Mouse (Mus musculus) G1E (cell line): Measurements from ENCODE around the gene Mtrf1.
A peak's percentile ranks its signal among the peaks of the same experiment; 100 is the strongest.

Experiments used
- CTCF ChIP-seq: IDR thresholded peaks from 2 replicates; pipeline ENCODE4 v1.5.1; 2012; ENCODE audit warnings: low read depth, low read length, inconsistent platforms, mixed read lengths
- GATA1 ChIP-seq: IDR thresholded peaks from 2 replicates; pipeline ENCODE4 v1.6.1; 2012; ENCODE audit warnings: borderline replicate concordance, low read length, inconsistent platforms, mixed read lengths
- GATA2 ChIP-seq: IDR thresholded peaks from 2 replicates; pipeline ENCODE4 v1.6.1; 2012; ENCODE audit warnings: low read depth, low read length, inconsistent platforms, borderline replicate concordance
- POLR2AphosphoS5 ChIP-seq: IDR thresholded peaks from 2 replicates; pipeline ENCODE4 v1.6.1; 2012; ENCODE audit warnings: low read depth, low read length, inconsistent platforms; ENCODE audit not compliant: insufficient replicate concordance
- TAL1 ChIP-seq: conservative IDR thresholded peaks from 2 replicates; pipeline ENCODE4 v1.6.1; 2012; ENCODE audit warnings: low read depth, low read length, inconsistent platforms, mixed read lengths

- TF ChIP-seq CTCF (no peak), TAL1 (peak; percentile 59; the same call in 1 of the 2 replicates), POLR2AphosphoS5 (no peak), GATA1 (no peak), GATA2 (no peak)
Measured at GRCm38 (mm10) chr14:79383120-79383519, 14.5 kb upstream of the Mtrf1 start.
